Mouse (Mus musculus) embryonic facial prominence, embryonic 12.5 days (tissue): ENCODE data around the gene Cdkal1. TPM values are rescaled to one million over a fixed set of nuclear protein-coding genes. Genes with fewer than 3 reads are reported as not detected.

Experiments
- ATAC-seq: fragments of 200-750 bp; cut with Nextera tagmentation; 2 replicates; pipeline ENCODE4 v1.8.0; 2017; ENCODE audit not compliant: insufficient number of reproducible peaks, insufficient read depth, low FRiP score, low TSS enrichment
- H3K27ac ChIP-seq: fragments of 300-500 bp; sonication (generic); 2 replicates; pipeline ENCODE4 v1.5.1; 2016; ENCODE audit warnings: mild to moderate bottlenecking
- H3K27me3 ChIP-seq: fragments of 300-500 bp; sonication (generic); 2 replicates; pipeline ENCODE4 v1.6.1; 2016; ENCODE audit warnings: mild to moderate bottlenecking, moderate library complexity
- H3K36me3 ChIP-seq: fragments of 300-500 bp; sonication (generic); 2 replicates; pipeline ENCODE4 v1.6.1; 2016; ENCODE audit warnings: mild to moderate bottlenecking
- H3K4me1 ChIP-seq: fragments of 300-500 bp; sonication (generic); 2 replicates; pipeline ENCODE4 v1.6.1; 2016
- H3K4me2 ChIP-seq: fragments of 300-500 bp; sonication (generic); replicated peaks from 2 replicates; pipeline ENCODE4 v1.6.1; 2016; ENCODE audit warnings: mild to moderate bottlenecking, moderate library complexity
- H3K4me3 ChIP-seq: fragments of 300-500 bp; sonication (generic); 2 replicates; pipeline ENCODE4 v1.5.1; 2016; ENCODE audit warnings: mild to moderate bottlenecking
- H3K9ac ChIP-seq: fragments of 300-500 bp; sonication (generic); 2 replicates; pipeline ENCODE4 v1.6.1; 2016; ENCODE audit warnings: mild to moderate bottlenecking, moderate library complexity
- H3K9me3 ChIP-seq: fragments of 300-500 bp; sonication (generic); 2 replicates; pipeline ENCODE4 v1.6.1; 2016; ENCODE audit warnings: mild to moderate bottlenecking, moderate library complexity
- WGBS: fragments of 180-500 bp; shearing (Covaris S2); methylation state at CpG from one replicate; pipeline ENCODE4 v1.1.7; 2016; 5-methylcytosine and 5-hydroxymethylcytosine counted together
- polyA plus RNA-seq: library from polyadenylated mRNA; unstranded; fragments of >200 nt; fragmentation: Nextera tagmentation; extraction: Ambion mirVana; gene quantifications from 2 replicates; pipeline ENCODE4 v1.2.1, GENCODE M21; 2016

Gene Cdkal1
- polyA plus RNA-seq, 1 experiment from 2014 or later: 42.7 TPM

DNA sequence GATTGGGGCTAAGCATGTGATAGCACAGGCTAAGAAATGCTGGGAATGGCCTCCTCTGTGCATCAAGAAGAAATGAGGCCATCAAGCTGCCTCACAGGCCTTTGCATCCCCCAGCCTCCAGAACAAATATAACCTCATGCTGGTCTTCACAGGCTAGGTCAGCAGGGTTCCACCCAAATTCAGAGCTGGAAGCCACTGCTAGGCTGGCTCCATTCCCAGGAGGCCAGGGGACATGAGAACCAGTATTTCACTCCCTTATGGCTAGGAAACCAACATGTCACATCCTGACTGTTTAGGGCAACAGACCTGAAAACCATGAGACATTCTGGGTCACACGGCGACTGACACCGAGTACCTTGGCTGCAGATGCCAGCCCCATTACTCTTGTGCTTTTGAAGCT, 700.2 kb downstream of the Cdkal1 start:
- WGBS: 81% methylated on average over 3 of the region's 3 CpGs
- Histone ChIP-seq H3K36me3 (no peaks in the 10 kb centered on the region), H3K4me1 (no peaks in the 10 kb centered on the region), H3K9ac (no peak overlapping the region), H3K4me3 (no peak overlapping the region), H3K4me2 (no peak overlapping the region), H3K9me3 (no peaks in the 10 kb centered on the region), H3K27ac (no peak overlapping the region), H3K27me3 (no peaks in the 10 kb centered on the region)
- no peak for ATAC-seq

DNA sequence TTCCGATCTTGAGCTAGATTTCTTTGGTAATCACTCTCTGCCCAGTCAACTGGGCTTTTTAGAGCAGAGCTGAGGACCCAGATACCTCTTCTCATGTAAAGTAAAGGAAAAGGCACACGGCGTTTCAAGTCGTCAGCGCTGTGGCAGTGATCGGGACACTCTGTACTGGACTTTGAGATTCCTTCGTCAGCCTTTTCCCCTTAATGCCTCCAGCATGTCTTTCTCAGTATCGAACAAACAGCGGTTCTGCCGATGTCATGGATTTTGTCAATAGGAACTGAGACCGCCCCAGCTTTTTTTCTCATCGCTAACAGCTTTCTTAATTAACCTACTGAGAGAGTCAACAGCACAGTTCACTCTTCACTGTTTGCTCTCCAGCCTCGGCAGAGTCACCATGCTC, 705.4 kb downstream of the Cdkal1 start:
- no peaks in the 10 kb centered on the region for H3K9me3 ChIP-seq

DNA sequence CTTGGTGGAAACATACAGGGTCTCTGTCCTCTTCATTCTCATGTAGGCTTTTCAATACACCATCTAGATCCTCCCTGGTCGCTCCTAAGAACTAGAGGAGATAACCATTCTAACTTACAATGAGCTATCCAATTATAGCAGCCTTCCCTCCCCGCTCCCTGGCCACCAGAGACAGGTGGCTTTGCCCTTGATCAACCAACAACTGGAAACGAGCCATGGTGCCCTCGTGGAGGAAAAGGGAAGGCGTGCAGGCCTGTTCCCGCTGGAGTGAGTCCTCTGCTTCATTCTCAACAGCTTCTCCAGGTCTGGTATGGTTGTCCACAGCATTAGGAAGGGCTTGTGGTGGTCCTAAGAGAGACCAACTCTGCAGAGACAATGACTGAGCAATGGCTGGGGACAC, 706.1 kb downstream of the Cdkal1 start:
- no peaks in the 10 kb centered on the region for H3K9me3 ChIP-seq
- H3K4me3 ChIP-seq: no peak overlapping the region
- H3K4me1 ChIP-seq: no peaks in the 10 kb centered on the region
- H3K36me3 ChIP-seq: no peaks in the 10 kb centered on the region
- ATAC-seq: no peak
- H3K4me2 ChIP-seq: no peak overlapping the region
- no peaks in the 10 kb centered on the region for H3K27me3 ChIP-seq
- WGBS: 87% methylated on average over 6 of the region's 6 CpGs
- H3K9ac ChIP-seq: no peak overlapping the region
- H3K27ac ChIP-seq: no peak overlapping the region

More for the DNA sequence above, 705.4 kb downstream of the Cdkal1 start:
- no peak for ATAC-seq
- Histone ChIP-seq H3K4me2 (no peak overlapping the region), H3K27me3 (no peaks in the 10 kb centered on the region), H3K9ac (no peak overlapping the region), H3K4me3 (no peak overlapping the region), H3K36me3 (no peaks in the 10 kb centered on the region), H3K27ac (no peak overlapping the region), H3K4me1 (no peaks in the 10 kb centered on the region)
- WGBS: 72% methylated on average over 13 of the region's 13 CpGs

DNA sequence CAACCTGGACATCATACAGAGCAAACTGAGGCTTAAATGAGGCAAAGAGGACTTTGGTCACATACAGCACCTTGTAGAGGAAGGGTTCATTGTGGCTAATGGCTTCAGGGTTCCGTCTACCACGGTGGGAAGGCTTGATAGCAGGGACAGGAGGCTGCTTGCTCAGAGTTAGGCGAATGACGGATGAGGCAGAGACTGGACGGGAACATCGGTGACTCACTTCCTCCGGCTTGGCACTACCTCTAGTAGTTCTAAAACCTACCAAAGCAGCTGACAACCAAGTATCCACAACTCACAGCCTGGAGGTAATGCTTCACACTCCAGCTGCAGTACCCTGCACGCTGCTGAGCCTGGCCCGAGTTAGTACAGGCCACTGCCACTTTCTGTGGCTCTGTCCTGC, 706.9 kb downstream of the Cdkal1 start:
- Histone ChIP-seq H3K9me3 (no peaks in the 10 kb centered on the region), H3K27ac (no peak overlapping the region), H3K4me2 (no peak overlapping the region), H3K4me3 (no peak overlapping the region), H3K36me3 (no peaks in the 10 kb centered on the region), H3K27me3 (no peaks in the 10 kb centered on the region), H3K4me1 (no peaks in the 10 kb centered on the region), H3K9ac (no peak overlapping the region)
- WGBS: 88% methylated on average over 9 of the region's 9 CpGs
- no peak for ATAC-seq

Other genes starting within 250 kb of the Cdkal1 start
- gene E2f3, start 130.4 kb upstream of the Cdkal1 start, polyA plus RNA-seq: 18.9 and 19.8 TPM in 2 replicates